Mouse (Mus musculus) gonadal fat pad, adult 2 months (tissue): ENCODE results near the gene Poc1a. TPM values are rescaled to one million over a fixed set of nuclear protein-coding genes. Genes with fewer than 3 reads are reported as not detected.

Experiments used
- DNase-seq: peaks from one replicate; pipeline ENCODE4 v3.0.0-alpha.2; 2012; ENCODE audit warnings: low read depth
- polyA plus RNA-seq: library from polyadenylated mRNA; depleted of rRNA; stranded (reverse); fragments of >200 nt; gene quantifications from 2 replicates; pipeline ENCODE4 v1.2.3, GENCODE M21; 2012; rRNA removed

Poc1a gene
- polyA plus RNA-seq, 1 experiment, result 5.4 TPM

DNA sequence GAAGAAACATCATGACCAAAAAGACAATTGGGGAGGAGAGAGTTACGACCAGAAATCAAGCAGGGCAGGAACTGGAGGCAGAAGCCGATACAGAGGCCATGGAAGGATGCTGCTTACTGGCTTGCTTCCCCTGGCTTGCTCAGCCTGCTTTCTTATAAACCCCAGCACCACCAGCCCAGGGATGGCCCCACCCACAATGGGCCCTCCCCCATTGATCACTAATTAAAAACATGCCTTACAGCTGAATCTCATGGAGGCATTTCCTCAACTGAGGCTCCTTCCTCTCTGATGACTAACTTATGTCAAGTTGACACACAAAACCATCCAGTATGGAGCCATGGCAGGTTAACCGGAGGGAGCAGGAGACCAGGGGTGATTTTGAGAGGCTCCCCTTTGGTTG, 118.9 kb downstream of the Poc1a start:
- DNase-seq, result no peak

Other genes with a start within 250 kb of the Poc1a start
- gene Col6a4, start 184.3 kb upstream of the Poc1a start, polyA plus RNA-seq, result 43.0 and 61.0 TPM in 2 replicates
- 6.9 and 9.0 TPM in 2 replicates for gene Glyctk, start 122.9 kb upstream of the Poc1a start, polyA plus RNA-seq
- 46.2 and 59.1 TPM in 2 replicates for gene Wdr82, start 110.1 kb upstream of the Poc1a start, polyA plus RNA-seq
- 71.6 and 104 TPM in 2 replicates for gene Ppm1m, start 81.3 kb upstream of the Poc1a start, polyA plus RNA-seq
- gene Twf2, start 78.0 kb upstream of the Poc1a start, polyA plus RNA-seq, result 41.8 and 55.0 TPM in 2 replicates
- gene Tlr9, start 58.5 kb upstream of the Poc1a start, polyA plus RNA-seq, result 4.0 and 5.2 TPM in 2 replicates
- gene Alas1, start 32.4 kb upstream of the Poc1a start, polyA plus RNA-seq, result 203 and 204 TPM in 2 replicates
- gene Dusp7, start 87.6 kb downstream of the Poc1a start, polyA plus RNA-seq, result 43.8 and 53.6 TPM in 2 replicates
- 567 and 580 TPM in 2 replicates for gene Rpl29, start 148.4 kb downstream of the Poc1a start, polyA plus RNA-seq
- gene Acy1, start 157.3 kb downstream of the Poc1a start, polyA plus RNA-seq, result 14.1 and 18.7 TPM in 2 replicates
- gene Abhd14b, start 166.4 kb downstream of the Poc1a start, polyA plus RNA-seq, result 133 and 140 TPM in 2 replicates
- 26.9 and 36.5 TPM in 2 replicates for gene Abhd14a, start 166.6 kb downstream of the Poc1a start, polyA plus RNA-seq
- 51.1 and 53.6 TPM in 2 replicates for gene Pcbp4, start 172.2 kb downstream of the Poc1a start, polyA plus RNA-seq
- gene Gpr62, start 184.9 kb downstream of the Poc1a start, polyA plus RNA-seq, result 0.35 and 0.36 TPM in 2 replicates
- gene Rrp9, start 194.9 kb downstream of the Poc1a start, polyA plus RNA-seq, result 21.8 and 27.9 TPM in 2 replicates
- gene Parp3, start 195.9 kb downstream of the Poc1a start, polyA plus RNA-seq, result 60.9 and 103 TPM in 2 replicates
- gene Iqcf1, start 218.9 kb downstream of the Poc1a start, polyA plus RNA-seq, result 1.6 and 3.0 TPM in 2 replicates
- gene Iqcf5, start 233.5 kb downstream of the Poc1a start, polyA plus RNA-seq, result 1.8 and 2.1 TPM in 2 replicates